Mouse (Mus musculus): ENCODE measurements around the gene Tet3. TPM values are rescaled to one million over a fixed set of nuclear protein-coding genes. Genes with fewer than 3 reads are reported as not detected.

The Tet3 gene
- polyA plus RNA-seq, 1 experiment from 2014 or later, result 40.1 TPM

- Histone ChIP-seq H3K4me1 (replicated peaks; ENCODE audit: control insufficient read depth, insufficient read depth, low read length) (peaks cover 77% of the 10 kb centered on the region), H3K27me3 (replicated peaks; ENCODE audit: control insufficient read depth, insufficient read depth, low read length) (no peaks in the 10 kb centered on the region), H3K27ac (ENCODE audit: low read depth) (no peak overlapping the region), H3K9ac (ENCODE audit: low read length) (no peak overlapping the region), H3K36me3 (ENCODE audit: control insufficient read depth, insufficient read depth, low read length) (peaks cover 36% of the 10 kb centered on the region), H3K4me2 (ENCODE audit: low read length) (no peak overlapping the region), H3K9me3 (ENCODE audit: control insufficient read depth, low read length) (no peaks in the 10 kb centered on the region), H3K4me3 (ENCODE audit: low read depth, low read length) (no peak overlapping the region)
- WGBS, result 67% methylated on average over 7 of the region's 7 CpGs
- DNase-seq (ENCODE audit: low spot score) (no peak), ATAC-seq (replicated peaks; ENCODE audit: low FRiP score, low TSS enrichment, low read depth) (no peak)
Measured at GRCm38 (mm10) chr6:83447031-83447430, 11.9 kb downstream of the Tet3 start.

DNA sequence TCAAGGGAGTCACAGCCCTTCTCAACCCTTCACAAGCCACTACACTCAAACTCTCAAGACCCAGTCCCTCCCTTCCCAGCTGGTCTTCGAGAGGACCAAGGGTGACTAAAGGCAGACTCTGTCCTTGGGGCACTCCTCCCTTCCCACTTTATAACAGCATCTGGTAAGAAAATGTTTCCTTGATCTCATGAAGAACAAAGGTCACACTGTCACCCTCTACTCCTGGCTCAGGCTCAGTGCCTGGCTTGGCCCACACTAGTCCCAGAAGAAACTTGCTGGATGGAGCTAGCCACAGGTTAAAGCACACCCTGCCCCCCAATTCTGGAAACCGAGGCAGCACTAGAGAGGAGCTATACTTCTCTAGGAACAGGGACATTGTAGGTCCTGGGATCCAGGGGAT lies 13.1 kb downstream of the Tet3 start:
- Histone ChIP-seq H3K9ac (ENCODE audit: low read length) (no peak overlapping the region), H3K27ac (ENCODE audit: low read depth) (no peak overlapping the region), H3K4me3 (ENCODE audit: low read depth, low read length) (no peak overlapping the region), H3K9me3 (ENCODE audit: control insufficient read depth, low read length) (no peaks in the 10 kb centered on the region), H3K4me2 (ENCODE audit: low read length) (no peak overlapping the region), H3K27me3 (replicated peaks; ENCODE audit: control insufficient read depth, insufficient read depth, low read length) (no peaks in the 10 kb centered on the region), H3K36me3 (ENCODE audit: control insufficient read depth, insufficient read depth, low read length) (peaks cover 34% of the 10 kb centered on the region), H3K4me1 (replicated peaks; ENCODE audit: control insufficient read depth, insufficient read depth, low read length) (peaks cover 68% of the 10 kb centered on the region)
- 67% methylated on average over 2 of the region's 2 CpGs for WGBS
- DNase-seq (ENCODE audit: low spot score) (no peak), ATAC-seq (replicated peaks; ENCODE audit: low FRiP score, low TSS enrichment, low read depth) (no peak)

DNA sequence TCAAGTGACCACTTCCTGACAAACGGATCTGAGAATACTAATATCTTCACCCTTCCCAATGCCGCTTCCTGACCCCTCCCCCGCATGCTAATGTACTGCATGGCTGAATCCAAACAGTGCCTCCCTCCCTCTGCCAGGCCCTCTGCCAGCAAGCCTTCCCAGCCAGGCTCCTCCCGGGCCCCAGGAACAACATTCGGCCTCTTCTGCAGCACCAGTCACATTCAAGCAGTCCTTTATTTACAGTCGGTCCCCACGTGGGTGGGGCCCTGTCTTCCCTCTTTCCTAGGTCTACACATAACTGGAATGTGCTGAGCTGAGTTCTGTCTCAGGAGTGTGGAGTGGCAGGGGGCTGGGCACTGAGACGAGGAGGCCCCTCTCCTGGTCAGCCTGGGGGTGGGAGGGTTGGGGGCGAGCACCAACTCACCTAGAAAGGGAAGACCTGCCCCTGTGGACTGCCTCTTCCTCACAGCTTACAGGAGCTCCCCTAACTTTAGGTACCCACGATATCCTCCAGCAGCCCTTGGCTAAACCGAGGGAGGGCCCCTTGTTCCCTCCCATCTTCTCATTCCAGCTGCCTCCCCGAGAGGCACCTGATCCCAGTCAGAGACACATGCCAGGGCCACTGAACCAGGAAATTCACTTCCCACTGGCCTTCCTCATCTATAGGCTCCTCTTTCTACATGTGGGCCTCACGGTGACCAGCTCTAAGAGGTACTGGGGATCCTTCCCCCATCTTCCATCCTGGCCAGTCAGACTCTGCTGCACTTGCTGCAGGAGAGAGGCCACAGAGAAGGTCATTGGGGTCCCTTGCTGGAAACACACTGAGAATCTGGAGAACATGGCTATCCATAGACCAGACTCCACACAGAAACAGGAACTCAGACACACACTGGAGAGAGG lies 15.2 kb downstream of the Tet3 start:
- peak; percentile 80 for DNase-seq (ENCODE audit: low spot score)
- no peaks in the 10 kb centered on the region for H3K27me3 ChIP-seq (replicated peaks; ENCODE audit: control insufficient read depth, insufficient read depth, low read length)
- no peak overlapping the region for H3K9ac ChIP-seq (ENCODE audit: low read length)
- peaks cover 70% of the 10 kb centered on the region for H3K4me1 ChIP-seq (replicated peaks; ENCODE audit: control insufficient read depth, insufficient read depth, low read length)
- H3K27ac ChIP-seq (ENCODE audit: low read depth), result peak overlapping the region; percentile 76
- peak overlapping the region; percentile 43 for H3K4me2 ChIP-seq (ENCODE audit: low read length)
- no peaks in the 10 kb centered on the region for H3K9me3 ChIP-seq (ENCODE audit: control insufficient read depth, low read length)
- peaks cover 44% of the 10 kb centered on the region for H3K36me3 ChIP-seq (ENCODE audit: control insufficient read depth, insufficient read depth, low read length)
- peak; percentile 57 for ATAC-seq (replicated peaks; ENCODE audit: low FRiP score, low TSS enrichment, low read depth)
- WGBS, result 4% methylated on average over 13 of the region's 13 CpGs
- H3K4me3 ChIP-seq (ENCODE audit: low read depth, low read length), result no peak overlapping the region

GRCm38 (mm10) chr6:83442639-83443038 lies 16.2 kb downstream of the Tet3 start:
- ATAC-seq (replicated peaks; ENCODE audit: low FRiP score, low TSS enrichment, low read depth), result no peak

GRCm38 (mm10) chr6:83441259-83442061 lies 17.4 kb downstream of the Tet3 start:
- Histone ChIP-seq H3K4me1 (replicated peaks; ENCODE audit: control insufficient read depth, insufficient read depth, low read length) (peaks cover 63% of the 10 kb centered on the region), H3K27ac (ENCODE audit: low read depth) (peak overlapping the region; percentile 91), H3K27me3 (replicated peaks; ENCODE audit: control insufficient read depth, insufficient read depth, low read length) (no peaks in the 10 kb centered on the region), H3K4me2 (ENCODE audit: low read length) (peak overlapping the region; percentile 56), H3K4me3 (ENCODE audit: low read depth, low read length) (peak overlapping the region; percentile 52), H3K9ac (ENCODE audit: low read length) (peak overlapping the region; percentile 69), H3K36me3 (ENCODE audit: control insufficient read depth, insufficient read depth, low read length) (peaks cover 31% of the 10 kb centered on the region), H3K9me3 (ENCODE audit: control insufficient read depth, low read length) (no peaks in the 10 kb centered on the region)
- under 1% methylated on average over 44 of the region's 48 CpGs for WGBS
- ATAC-seq (replicated peaks; ENCODE audit: low FRiP score, low TSS enrichment, low read depth) (peak; percentile 91), DNase-seq (ENCODE audit: low spot score) (peak; percentile 91)

More at GRCm38 (mm10) chr6:83442639-83443038, 16.2 kb downstream of the Tet3 start:
- peaks cover 41% of the 10 kb centered on the region for H3K36me3 ChIP-seq (ENCODE audit: control insufficient read depth, insufficient read depth, low read length)
- no peaks in the 10 kb centered on the region for H3K27me3 ChIP-seq (replicated peaks; ENCODE audit: control insufficient read depth, insufficient read depth, low read length)
- peak overlapping the region; percentile 56; the same call in 1 of the 2 replicates for H3K4me2 ChIP-seq (ENCODE audit: low read length)
- H3K9me3 ChIP-seq (ENCODE audit: control insufficient read depth, low read length), result no peaks in the 10 kb centered on the region
- no peak overlapping the region for H3K4me3 ChIP-seq (ENCODE audit: low read depth, low read length)
- no peak for DNase-seq (ENCODE audit: low spot score)
- H3K4me1 ChIP-seq (replicated peaks; ENCODE audit: control insufficient read depth, insufficient read depth, low read length), result peaks cover 70% of the 10 kb centered on the region
- no peak overlapping the region for H3K9ac ChIP-seq (ENCODE audit: low read length)
- H3K27ac ChIP-seq (ENCODE audit: low read depth), result peak overlapping the region; percentile 91; the same call in 1 of the 2 replicates
- 54% methylated on average over 3 of the region's 3 CpGs for WGBS

GRCm38 (mm10) chr6:83440510-83441258 lies 18.2 kb downstream of the Tet3 start:
- Histone ChIP-seq H3K27ac (ENCODE audit: low read depth) (peak overlapping the region; percentile 91), H3K9me3 (ENCODE audit: control insufficient read depth, low read length) (no peaks in the 10 kb centered on the region), H3K4me1 (replicated peaks; ENCODE audit: control insufficient read depth, insufficient read depth, low read length) (peaks cover 61% of the 10 kb centered on the region), H3K4me3 (ENCODE audit: low read depth, low read length) (peak overlapping the region; percentile 52), H3K4me2 (ENCODE audit: low read length) (peak overlapping the region; percentile 56), H3K9ac (ENCODE audit: low read length) (peak overlapping the region; percentile 69), H3K36me3 (ENCODE audit: control insufficient read depth, insufficient read depth, low read length) (peaks cover 30% of the 10 kb centered on the region), H3K27me3 (replicated peaks; ENCODE audit: control insufficient read depth, insufficient read depth, low read length) (no peaks in the 10 kb centered on the region)
- ATAC-seq (replicated peaks; ENCODE audit: low FRiP score, low TSS enrichment, low read depth) (peak; percentile 34), DNase-seq (ENCODE audit: low spot score) (peak; percentile 83)
- WGBS, result 6% methylated on average over 26 of the region's 26 CpGs

GRCm38 (mm10) chr6:83440197-83440509 lies 18.7 kb downstream of the Tet3 start:
- WGBS, result 40% methylated on average over 3 of the region's 3 CpGs
- peak overlapping the region; percentile 52 for H3K4me3 ChIP-seq (ENCODE audit: low read depth, low read length)
- H3K27ac ChIP-seq (ENCODE audit: low read depth), result no peak overlapping the region
- DNase-seq (ENCODE audit: low spot score) (no peak), ATAC-seq (replicated peaks; ENCODE audit: low FRiP score, low TSS enrichment, low read depth) (no peak)
- peak overlapping the region; percentile 6; the same call in 1 of the 2 replicates for H3K9ac ChIP-seq (ENCODE audit: low read length)
- H3K4me2 ChIP-seq (ENCODE audit: low read length), result peak overlapping the region; percentile 56
- H3K36me3 ChIP-seq (ENCODE audit: control insufficient read depth, insufficient read depth, low read length), result peaks cover 28% of the 10 kb centered on the region
- H3K4me1 ChIP-seq (replicated peaks; ENCODE audit: control insufficient read depth, insufficient read depth, low read length), result peaks cover 58% of the 10 kb centered on the region
- no peaks in the 10 kb centered on the region for H3K27me3 ChIP-seq (replicated peaks; ENCODE audit: control insufficient read depth, insufficient read depth, low read length)
- H3K9me3 ChIP-seq (ENCODE audit: control insufficient read depth, low read length), result no peaks in the 10 kb centered on the region

- DNase-seq (ENCODE audit: low spot score), result no peak
- no peaks in the 10 kb centered on the region for H3K9me3 ChIP-seq (ENCODE audit: control insufficient read depth, low read length)
- peak overlapping the region; percentile 6; the same call in 1 of the 2 replicates for H3K9ac ChIP-seq (ENCODE audit: low read length)
- H3K27ac ChIP-seq (ENCODE audit: low read depth), result no peak overlapping the region
- H3K36me3 ChIP-seq (ENCODE audit: control insufficient read depth, insufficient read depth, low read length), result peaks cover 25% of the 10 kb centered on the region
- peak overlapping the region; percentile 56 for H3K4me2 ChIP-seq (ENCODE audit: low read length)
- H3K4me3 ChIP-seq (ENCODE audit: low read depth, low read length), result peak overlapping the region; percentile 52; the same call in 1 of the 2 replicates
- peaks cover 54% of the 10 kb centered on the region for H3K4me1 ChIP-seq (replicated peaks; ENCODE audit: control insufficient read depth, insufficient read depth, low read length)
- no peak for ATAC-seq (replicated peaks; ENCODE audit: low FRiP score, low TSS enrichment, low read depth)
- H3K27me3 ChIP-seq (replicated peaks; ENCODE audit: control insufficient read depth, insufficient read depth, low read length), result no peaks in the 10 kb centered on the region
- WGBS, result 72% methylated on average over 5 of the region's 5 CpGs
Measured at GRCm38 (mm10) chr6:83439781-83440180, 19.1 kb downstream of the Tet3 start.

Data from intestine, embryonic 14.5 days (tissue).